Mouse (Mus musculus): Measurements from ENCODE around the gene AL607142.1. TPM values are rescaled to one million over a fixed set of nuclear protein-coding genes. Genes with fewer than 3 reads are reported as not detected.
A peak's percentile ranks its signal among the peaks of the same experiment; 100 is the strongest.

AL607142.1 gene
- total and polyA plus RNA-seq, 3 experiments, result not detected

DNA sequence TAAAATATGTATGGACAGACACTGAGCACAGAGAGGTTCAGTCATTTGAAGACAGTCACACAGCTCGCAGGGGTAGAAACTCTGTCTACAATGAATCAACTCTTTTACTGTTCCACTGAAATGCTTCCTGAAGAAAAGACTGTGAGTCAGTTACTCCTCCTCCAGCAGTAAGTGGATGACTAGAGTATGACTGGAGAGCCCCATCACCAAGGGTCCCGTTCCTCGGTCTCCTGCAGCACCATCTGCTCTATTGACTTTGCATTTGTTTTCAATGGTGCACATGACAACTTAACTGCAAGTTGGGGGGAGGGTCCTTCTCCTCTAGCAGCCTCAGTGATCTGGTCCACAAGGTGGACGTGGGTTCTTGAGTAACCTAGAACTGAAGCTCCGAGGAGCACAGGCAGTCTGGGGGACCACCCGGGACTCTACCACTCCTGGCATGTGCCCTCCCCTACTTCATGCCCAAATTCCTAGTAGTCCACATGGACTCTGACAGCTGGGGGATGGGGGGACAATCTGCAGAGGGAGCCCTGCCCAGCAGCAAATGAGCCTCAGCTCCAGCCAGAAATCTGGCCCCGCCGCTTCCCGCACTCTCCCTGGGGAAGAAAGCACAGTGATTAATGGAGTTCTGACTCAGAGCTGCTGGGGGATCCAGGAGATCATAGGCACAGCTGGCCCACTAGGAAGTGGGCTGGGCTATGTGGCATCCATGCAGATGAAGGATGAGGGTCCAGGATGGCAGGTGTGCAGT, 2.2 kb downstream of the AL607142.1 start:
- no peaks in the 10 kb centered on the region for H3K27me3 ChIP-seq (ENCODE audit: control insufficient read depth, insufficient read depth, low read length)
- H3K27ac ChIP-seq, result no peak overlapping the region
- no peaks in the 10 kb centered on the region for H3K79me2 ChIP-seq (replicated peaks; ENCODE audit: control insufficient read depth, insufficient read depth, low read length)
- peaks cover 3% of the 10 kb centered on the region for H3K4me1 ChIP-seq (ENCODE audit: control insufficient read depth, insufficient read depth, low read length)
- peak in 1 of 2 experiments; percentile 25 for DNase-seq
- TF ChIP-seq CTCF (IDR thresholded peaks at IDR 0.05) (no peak), POLR2A (IDR thresholded peaks at IDR 0.05; ENCODE audit: insufficient read depth, low read depth, low read length) (no peak), EP300 (IDR thresholded peaks at IDR 0.05; ENCODE audit: insufficient read depth, low read depth, low read length) (no peak)
- H3K9ac ChIP-seq (ENCODE audit: low read depth, low read length), result no peak overlapping the region
- 79% methylated on average over 9 of the region's 9 CpGs for whole genome bisulfite sequencing
- no peak overlapping the region for H3K4me3 ChIP-seq
- intact Hi-C loops (cut with DNase I), result no loop called here
- H3K36me3 ChIP-seq (ENCODE audit: control insufficient read depth, insufficient read depth, low read length), result no peaks in the 10 kb centered on the region

GRCm38 (mm10) chr4:120067592-120068235, 2.9 kb downstream of the AL607142.1 start:
- Histone ChIP-seq H3K79me2 (replicated peaks; ENCODE audit: control insufficient read depth, insufficient read depth, low read length) (no peaks in the 10 kb centered on the region), H3K27me3 (ENCODE audit: control insufficient read depth, insufficient read depth, low read length) (no peaks in the 10 kb centered on the region), H3K4me1 (ENCODE audit: control insufficient read depth, insufficient read depth, low read length) (peaks cover 3% of the 10 kb centered on the region), H3K9ac (ENCODE audit: low read depth, low read length) (no peak overlapping the region), H3K27ac (no peak overlapping the region), H3K36me3 (ENCODE audit: control insufficient read depth, insufficient read depth, low read length) (no peaks in the 10 kb centered on the region), H3K4me3 (no peak overlapping the region)
- TF ChIP-seq POLR2A (IDR thresholded peaks at IDR 0.05; ENCODE audit: insufficient read depth, low read depth, low read length), result no peak
- TF ChIP-seq EP300 (IDR thresholded peaks at IDR 0.05; ENCODE audit: insufficient read depth, low read depth, low read length), result no peak
- no peak for TF ChIP-seq CTCF (IDR thresholded peaks at IDR 0.05)
- DNase-seq, result no peak
- WGBS, result 92% methylated on average over 8 of the region's 8 CpGs
- intact Hi-C loops (cut with DNase I), result no loop called here

- 42% methylated on average over 3 of the region's 3 CpGs for WGBS
- no peak for TF ChIP-seq CTCF (IDR thresholded peaks at IDR 0.05)
- TF ChIP-seq POLR2A (IDR thresholded peaks at IDR 0.05; ENCODE audit: insufficient read depth, low read depth, low read length), result no peak
- TF ChIP-seq EP300 (IDR thresholded peaks at IDR 0.05; ENCODE audit: insufficient read depth, low read depth, low read length), result no peak
- Histone ChIP-seq H3K27ac (no peak overlapping the region), H3K9ac (ENCODE audit: low read depth, low read length) (no peak overlapping the region), H3K27me3 (ENCODE audit: control insufficient read depth, insufficient read depth, low read length) (no peaks in the 10 kb centered on the region), H3K79me2 (replicated peaks; ENCODE audit: control insufficient read depth, insufficient read depth, low read length) (no peaks in the 10 kb centered on the region), H3K36me3 (ENCODE audit: control insufficient read depth, insufficient read depth, low read length) (no peaks in the 10 kb centered on the region), H3K4me3 (no peak overlapping the region), H3K4me1 (ENCODE audit: control insufficient read depth, insufficient read depth, low read length) (peaks cover 3% of the 10 kb centered on the region)
- intact Hi-C loops (cut with DNase I), result no loop called here
- DNase-seq, result no peak
Measured at GRCm38 (mm10) chr4:120068883-120069581, 4.2 kb downstream of the AL607142.1 start.

DNA sequence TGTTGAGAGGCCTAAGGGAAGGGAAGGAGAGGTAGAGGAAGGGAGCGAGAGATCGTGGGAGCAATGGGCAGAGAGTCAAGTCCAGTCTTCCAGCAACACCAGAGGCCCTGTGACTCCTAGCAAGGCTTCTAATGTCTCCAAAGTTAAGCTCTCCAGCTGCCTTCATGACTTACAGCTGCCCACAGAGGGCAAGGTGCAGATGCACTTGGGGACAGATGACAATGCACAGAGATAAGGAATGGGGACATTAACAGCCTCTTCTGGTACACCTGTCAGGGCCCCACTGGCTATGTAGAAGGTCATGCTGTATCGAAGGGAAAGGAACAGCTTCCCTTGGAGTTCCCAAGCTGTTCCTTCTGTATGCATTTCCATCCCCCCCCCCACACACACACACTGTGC, 4.8 kb downstream of the AL607142.1 start:
- no peak for DNase-seq
- TF ChIP-seq EP300 (IDR thresholded peaks at IDR 0.05; ENCODE audit: insufficient read depth, low read depth, low read length) (no peak), POLR2A (IDR thresholded peaks at IDR 0.05; ENCODE audit: insufficient read depth, low read depth, low read length) (no peak), CTCF (IDR thresholded peaks at IDR 0.05) (no peak)
- Histone ChIP-seq H3K27ac (no peak overlapping the region), H3K36me3 (ENCODE audit: control insufficient read depth, insufficient read depth, low read length) (no peaks in the 10 kb centered on the region), H3K79me2 (replicated peaks; ENCODE audit: control insufficient read depth, insufficient read depth, low read length) (no peaks in the 10 kb centered on the region), H3K9ac (ENCODE audit: low read depth, low read length) (no peak overlapping the region), H3K27me3 (ENCODE audit: control insufficient read depth, insufficient read depth, low read length) (no peaks in the 10 kb centered on the region), H3K4me3 (no peak overlapping the region), H3K4me1 (ENCODE audit: control insufficient read depth, insufficient read depth, low read length) (peaks cover 3% of the 10 kb centered on the region)
- intact Hi-C loops (cut with DNase I), result no loop called here
- 48% methylated on average over 3 of the region's 3 CpGs for WGBS

GRCm38 (mm10) chr4:120071411-120071810, 6.6 kb downstream of the AL607142.1 start:
- WGBS, result 84% methylated on average over 3 of the region's 3 CpGs
- intact Hi-C loops (cut with DNase I), result no loop called here
- TF ChIP-seq CTCF (IDR thresholded peaks at IDR 0.05) (no peak), POLR2A (IDR thresholded peaks at IDR 0.05; ENCODE audit: insufficient read depth, low read depth, low read length) (no peak), EP300 (IDR thresholded peaks at IDR 0.05; ENCODE audit: insufficient read depth, low read depth, low read length) (no peak)
- no peak overlapping the region for H3K4me3 ChIP-seq
- no peaks in the 10 kb centered on the region for H3K79me2 ChIP-seq (replicated peaks; ENCODE audit: control insufficient read depth, insufficient read depth, low read length)
- H3K27ac ChIP-seq, result no peak overlapping the region
- no peak overlapping the region for H3K9ac ChIP-seq (ENCODE audit: low read depth, low read length)
- no peaks in the 10 kb centered on the region for H3K36me3 ChIP-seq (ENCODE audit: control insufficient read depth, insufficient read depth, low read length)
- no peaks in the 10 kb centered on the region for H3K27me3 ChIP-seq (ENCODE audit: control insufficient read depth, insufficient read depth, low read length)
- DNase-seq, result no peak
- peaks cover 3% of the 10 kb centered on the region for H3K4me1 ChIP-seq (ENCODE audit: control insufficient read depth, insufficient read depth, low read length)

Data from heart, adult 2 months (tissue).